Mouse (Mus musculus) natural killer cell, adult 2 months (primary cell): ENCODE measurements at regions not wholly inside any gene's neighbourhood (a gene's known extent, or its start where the extent isn't known, plus 50 kb on each side); places are given as distances from the start of the nearest gene placed in this dataset.

Source experiments
- DNase-seq, 2 experiments: peaks; one replicate each; pipeline ENCODE4 v3.0.0; 2022; ENCODE audit warnings: low spot score in 2 of 2

DNA sequence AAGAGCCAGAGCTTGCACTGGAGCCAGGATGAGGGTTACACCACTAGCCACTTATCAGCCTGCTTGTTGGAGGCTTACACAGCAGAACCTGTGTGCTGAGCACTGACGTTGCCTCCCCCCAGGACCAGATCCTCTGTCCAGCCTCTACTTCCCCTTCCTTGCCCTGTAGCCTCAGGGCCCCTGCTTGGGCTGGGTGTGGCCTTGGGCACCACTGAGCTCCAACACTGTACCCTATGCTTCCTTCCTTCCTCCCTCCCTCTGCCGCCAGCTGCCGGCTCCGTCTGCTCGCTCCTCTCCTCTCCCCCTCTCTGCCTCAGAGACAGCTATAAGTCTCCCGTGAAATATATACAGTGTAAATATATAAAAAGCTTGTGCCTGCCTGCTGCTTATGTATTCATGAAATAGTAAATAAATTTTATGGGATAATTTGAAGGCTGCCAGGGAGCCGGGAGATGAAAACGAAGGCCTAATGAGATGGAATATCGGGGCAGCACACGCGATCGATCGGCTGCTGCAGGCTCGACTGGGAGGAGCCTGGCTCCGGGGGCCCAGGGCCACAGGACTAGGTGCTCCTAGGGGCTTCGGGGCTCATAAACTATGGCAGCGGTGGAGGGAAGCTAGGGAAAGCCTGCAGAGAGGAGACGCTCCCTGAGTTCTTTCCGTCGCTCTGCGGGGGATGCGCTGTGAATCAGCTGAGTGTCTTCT is 135.6 kb downstream of the Rbm19 start:
- no peak for DNase-seq

DNA sequence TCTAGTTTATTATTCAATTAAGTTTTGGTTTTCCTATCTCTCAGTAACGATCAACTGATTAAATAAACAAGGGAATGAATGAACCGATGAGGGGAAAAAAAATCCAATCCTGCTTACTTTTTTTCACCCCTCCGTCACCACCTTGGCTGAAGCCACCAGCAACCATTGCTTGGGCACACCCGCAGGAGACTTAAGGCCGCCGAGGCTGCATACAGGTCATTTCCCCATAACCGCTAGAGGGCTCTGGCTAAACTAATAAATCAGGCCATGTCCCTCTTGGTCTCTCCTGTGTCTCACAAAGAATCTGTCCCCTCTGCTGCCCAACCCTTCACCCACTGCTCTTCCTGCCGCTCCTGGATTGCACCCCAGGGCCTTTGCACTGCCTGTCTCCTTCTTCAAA is 136.3 kb downstream of the Rbm19 start:
- no peak for DNase-seq

DNA sequence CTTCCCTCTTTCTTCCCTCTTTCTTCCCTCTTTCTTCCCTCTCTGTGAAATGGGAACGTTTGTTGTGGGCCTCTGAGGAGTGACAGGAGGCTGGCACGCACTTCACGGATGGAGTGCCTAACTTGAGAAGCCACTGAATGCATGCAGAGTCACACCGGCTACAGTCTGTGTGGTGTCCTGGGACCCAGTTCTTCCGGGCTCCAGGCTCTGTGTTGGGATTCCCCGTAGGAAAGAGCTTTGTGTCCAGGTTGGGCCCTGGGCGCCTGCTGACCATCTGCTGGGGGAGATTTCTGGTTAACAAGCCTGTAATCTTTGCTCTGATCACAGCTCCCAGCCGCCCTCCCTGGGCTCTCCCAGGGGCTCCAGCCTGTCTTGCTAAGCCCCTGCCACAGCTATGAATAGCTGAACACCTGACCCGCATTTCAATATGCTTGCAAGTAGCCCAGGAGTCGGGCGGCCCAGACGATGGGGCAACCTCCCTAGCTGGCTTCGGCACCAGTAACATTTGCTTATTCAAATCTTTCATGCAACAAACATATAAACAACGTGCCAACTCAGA is 146.5 kb downstream of the Rbm19 start:
- no peak for DNase-seq

DNA sequence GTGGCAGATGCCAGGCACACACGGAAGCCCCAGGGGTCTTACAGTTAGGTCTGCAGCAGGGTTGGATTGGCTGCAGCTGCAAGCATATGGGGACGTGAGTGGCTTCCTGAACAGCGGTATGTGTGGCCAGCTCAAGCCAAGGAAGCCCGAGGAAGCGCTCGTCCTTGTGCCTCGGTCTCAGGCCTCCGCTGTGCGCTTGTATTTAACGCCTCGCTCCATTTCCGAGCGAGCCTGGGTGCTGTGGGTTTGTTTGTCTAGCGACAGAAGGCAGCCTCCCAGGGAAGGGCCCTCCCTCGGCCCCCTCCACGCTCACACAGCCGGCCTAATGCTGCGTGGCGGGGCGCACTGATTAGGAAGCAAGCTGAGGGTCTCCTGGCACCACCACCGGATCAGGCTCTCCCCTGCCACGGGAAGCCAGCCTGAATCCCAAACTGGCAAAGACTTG is 153.2 kb downstream of the Rbm19 start:
- DNase-seq = no peak

DNA sequence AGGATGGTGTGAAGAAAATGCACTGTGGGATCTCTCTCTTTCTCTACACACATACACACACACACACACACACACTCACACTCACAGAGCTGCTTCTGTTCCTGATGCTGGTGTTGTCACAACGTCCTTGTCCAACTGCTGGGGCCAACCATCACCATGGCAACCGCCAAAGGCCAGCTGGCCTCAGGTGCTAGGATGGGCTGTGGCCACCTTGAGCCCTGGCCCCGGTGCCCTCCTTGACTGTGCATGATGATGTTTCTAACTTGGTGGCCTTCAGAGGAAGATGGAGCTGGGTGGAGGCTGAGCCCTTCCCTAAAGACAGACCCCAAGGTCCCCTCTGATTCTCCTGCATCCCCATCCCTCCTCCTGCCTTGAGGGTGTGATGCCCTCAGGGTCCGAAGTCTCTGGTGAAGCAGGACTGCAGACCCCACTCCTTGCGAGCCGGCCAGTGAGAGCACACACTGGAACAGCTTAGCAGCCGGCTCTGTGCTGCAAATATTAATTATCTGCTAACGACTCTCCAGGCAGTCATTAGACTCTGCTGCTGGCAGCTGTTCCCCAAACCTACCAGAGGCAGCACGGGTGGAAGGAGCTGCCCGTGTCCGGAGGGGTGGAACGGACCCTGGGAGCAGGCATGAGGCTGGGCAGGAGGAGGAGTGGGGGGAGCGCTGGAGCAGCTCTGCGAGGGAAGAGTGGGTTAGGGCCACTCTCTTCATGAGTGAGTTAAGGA is 154.8 kb downstream of the Rbm19 start:
- DNase-seq = no peak

DNA sequence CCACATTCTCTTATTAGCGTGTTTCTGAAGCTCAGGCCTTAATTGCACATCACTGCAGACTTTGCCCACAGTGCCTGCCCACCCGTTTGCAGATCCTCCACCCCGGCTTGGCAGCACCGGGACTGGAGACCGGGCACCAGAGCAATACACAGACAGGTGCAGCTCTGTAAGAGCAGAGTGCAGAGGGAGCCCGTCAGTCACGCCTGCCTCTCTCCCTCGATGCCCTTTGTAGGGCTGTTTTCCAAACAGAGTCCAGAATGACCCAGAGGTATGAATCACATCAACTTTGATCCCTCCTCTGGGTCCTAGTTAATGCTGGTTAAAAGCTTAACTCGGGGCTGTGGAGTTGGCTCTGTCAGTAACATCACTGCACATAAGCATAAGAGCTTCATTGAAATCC is 155.3 kb upstream of the Lhx5 start:
- no peak for DNase-seq

DNA sequence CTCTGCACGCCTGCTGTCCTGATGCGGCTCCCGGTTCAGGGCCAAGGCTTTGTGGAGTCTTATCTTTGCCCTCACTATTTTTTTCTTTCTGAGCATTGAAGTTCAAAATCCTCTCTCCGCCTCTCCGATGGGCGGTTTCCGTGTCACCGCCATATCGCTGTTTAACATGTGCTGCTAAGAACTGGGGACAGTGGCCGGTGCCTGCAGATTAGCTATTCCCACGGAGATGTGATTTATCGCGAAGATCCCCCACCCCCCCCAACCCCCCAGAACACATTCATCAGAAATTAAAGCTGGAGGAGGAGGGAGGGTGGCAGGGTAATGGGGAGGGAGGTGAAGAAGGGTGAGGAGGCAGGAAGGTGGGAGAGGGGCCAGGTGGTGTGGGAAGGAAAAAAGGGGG is 151.2 kb upstream of the Lhx5 start:
- DNase-seq = no peak

DNA sequence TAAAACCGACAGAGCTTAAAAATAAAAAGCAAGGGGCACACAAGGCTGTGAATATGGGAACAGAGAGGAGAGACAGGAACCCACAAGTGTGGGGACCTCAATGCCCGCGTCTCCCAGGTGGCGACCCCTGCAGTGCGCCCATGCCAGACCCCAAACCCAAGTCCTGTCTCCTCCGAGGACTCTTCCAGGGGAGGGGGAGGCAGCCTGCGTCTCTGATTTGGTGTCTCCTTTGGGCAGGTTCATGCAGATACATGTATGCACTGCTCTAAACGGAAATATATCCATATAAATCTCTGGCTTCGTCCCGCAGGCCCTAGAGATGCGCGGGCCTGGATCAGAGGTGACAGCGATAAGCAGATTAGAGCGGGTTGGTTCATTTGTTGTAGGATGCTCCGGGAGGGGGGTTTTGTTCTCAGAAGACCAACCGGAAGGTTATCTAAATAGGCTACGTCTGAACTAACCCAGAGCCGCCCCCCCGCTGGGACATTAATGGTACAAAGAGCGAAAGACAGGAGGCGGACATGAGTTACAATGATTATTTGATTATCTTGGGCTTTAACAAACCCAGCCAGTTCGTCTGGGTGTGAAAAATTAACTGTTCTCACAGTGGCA is 150.4 kb upstream of the Lhx5 start:
- no peak for DNase-seq

DNA sequence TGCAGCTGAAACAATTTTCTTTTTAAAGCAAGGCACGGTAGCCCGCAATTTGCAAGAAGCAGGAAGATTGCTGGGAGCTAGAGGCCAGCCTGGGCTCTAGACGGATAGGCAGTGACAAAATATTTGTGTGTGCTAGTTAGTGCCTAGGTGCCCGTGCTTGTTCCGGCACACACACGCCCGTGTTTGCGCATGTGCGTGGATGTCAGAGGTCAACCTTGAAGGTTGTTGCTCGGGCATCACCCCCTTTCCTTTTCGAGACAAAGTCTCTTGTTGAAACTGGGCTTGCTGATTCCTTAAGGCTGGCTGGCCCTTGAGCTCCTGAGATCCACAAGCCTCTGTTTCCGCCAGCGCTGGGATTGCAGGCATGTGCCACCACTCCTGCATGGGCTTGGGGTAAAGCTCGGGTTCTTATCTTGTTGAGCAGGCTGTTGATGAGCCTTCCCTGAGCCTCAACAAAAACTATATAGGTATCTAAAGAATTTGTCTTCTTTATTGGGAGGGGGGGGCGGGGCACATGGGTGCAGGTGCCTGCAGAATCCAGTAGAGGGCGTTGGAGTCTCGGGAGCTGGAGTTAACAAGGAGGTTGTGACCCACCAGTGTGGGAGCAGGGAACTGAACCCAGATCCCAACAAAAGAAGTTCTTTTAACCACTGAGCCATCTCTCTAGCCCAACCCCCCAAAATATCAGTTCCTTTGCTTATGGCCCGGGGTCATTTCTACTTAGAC is 149.5 kb upstream of the Lhx5 start:
- no peak for DNase-seq

DNA sequence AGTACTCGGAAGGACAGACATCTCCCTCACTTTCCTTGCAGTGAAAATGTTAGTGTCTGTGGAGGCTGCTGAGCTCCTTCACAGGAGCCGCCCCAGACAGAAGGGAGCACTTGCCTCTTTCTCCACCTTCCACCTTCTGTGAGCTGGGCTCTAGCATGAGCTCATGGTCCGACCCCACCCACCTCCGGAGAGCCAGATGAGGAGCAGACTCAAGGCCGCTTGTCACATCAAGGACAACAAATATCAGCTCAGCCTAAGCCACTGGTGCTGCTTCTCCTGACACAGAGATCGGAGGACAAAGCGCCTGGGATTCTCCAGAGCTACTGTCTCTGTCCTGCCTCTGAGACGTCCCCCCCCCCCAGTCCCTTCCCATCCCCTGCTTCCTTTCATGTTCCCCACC is 146.9 kb upstream of the Lhx5 start:
- no peak for DNase-seq

DNA sequence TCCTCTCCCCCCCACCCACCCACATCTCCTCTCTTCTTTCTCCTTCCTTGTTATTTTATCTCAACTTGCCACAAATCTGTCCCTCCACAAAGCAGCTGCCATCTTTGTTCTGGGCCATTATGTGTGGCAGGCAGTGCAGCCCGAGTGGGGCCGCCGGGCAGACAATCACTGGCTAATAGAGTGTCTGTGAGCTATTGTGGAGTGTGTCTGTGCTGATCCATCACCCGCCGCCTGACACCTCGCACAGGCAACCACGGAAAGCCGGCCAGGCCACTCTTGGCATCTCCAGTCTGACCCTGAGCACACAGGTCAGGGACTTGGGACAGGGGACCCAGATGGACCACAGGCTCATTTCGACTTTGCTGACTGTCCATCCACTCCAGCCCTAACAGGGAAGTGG is 146.5 kb upstream of the Lhx5 start:
- DNase-seq = no peak

DNA sequence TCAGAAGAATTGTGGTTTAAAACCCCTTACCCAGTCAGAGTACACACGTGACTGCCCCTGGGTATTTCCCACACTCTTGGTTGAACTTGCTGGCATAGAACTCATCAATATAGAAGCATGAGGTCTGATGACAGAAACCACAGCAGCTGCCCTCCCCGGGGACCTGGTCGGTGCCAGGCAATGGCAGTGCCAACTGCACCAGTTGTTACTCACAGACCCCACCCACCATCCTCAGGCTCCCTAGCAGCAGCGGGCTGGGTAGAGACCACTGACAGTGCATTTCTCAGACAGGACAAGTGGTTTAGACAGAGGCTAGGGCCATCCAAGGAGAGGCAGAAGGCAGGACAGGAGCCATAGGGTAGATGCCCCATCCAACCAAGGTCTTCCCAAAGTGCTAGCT is 144.7 kb upstream of the Lhx5 start:
- DNase-seq = no peak

DNA sequence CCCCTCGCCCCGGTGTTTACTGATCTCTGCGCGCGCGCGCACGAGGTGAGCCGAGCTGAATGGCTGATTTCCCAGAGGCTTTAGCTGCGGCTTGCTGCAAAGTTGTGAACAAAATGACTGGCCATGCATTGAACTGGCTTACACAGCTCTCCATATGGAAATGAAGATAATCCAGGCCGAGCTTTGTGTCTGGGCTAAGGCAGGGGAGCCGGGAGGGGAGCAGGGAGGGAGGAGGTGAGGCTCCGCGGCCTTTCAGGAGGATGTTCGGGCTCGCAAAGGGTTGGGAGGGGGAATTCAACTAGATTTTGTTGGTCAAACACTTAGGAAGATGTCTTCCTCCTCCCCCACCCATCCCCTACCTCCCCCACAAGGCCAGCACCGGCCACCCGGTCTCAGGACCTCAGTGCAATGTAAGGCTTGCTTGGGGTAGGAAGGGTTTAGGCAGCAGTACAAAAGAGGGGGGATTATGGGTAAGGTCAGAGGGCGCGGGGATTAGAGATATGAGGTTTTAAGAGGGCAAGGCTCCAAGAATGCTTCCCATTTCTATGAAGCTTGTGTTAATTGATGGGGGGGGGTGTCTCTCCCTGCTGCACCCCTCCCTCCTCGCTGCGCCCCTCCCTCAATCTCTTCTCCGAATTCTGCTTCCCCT is 143.3 kb upstream of the Lhx5 start:
- DNase-seq = no peak

DNA sequence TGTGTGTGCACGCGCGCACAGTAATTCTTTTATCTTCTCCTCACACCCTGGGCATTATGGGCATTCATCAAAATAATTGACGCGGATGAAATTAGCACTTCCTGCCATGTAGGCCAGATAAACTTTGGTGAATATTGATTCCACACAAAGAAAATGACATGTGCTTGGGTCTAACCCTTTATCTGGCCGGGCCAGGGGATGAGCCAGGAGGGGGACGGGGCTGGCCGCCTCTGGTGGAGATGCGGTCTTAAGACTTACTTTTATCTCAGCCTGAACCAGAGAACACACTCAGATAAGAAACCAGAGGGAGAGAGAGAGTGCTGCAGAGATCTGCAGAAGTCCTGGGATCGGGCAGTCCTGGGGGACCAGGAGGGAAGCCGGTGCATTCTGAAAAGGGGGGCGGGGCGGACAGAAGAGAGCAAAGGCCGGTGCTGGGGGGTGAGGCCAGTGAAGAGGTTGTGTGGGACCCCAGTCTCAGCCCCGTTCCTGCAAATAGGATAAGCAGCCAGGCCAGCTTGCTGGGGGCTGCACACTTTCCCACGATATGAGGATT is 136.9 kb upstream of the Lhx5 start:
- DNase-seq = no peak

DNA sequence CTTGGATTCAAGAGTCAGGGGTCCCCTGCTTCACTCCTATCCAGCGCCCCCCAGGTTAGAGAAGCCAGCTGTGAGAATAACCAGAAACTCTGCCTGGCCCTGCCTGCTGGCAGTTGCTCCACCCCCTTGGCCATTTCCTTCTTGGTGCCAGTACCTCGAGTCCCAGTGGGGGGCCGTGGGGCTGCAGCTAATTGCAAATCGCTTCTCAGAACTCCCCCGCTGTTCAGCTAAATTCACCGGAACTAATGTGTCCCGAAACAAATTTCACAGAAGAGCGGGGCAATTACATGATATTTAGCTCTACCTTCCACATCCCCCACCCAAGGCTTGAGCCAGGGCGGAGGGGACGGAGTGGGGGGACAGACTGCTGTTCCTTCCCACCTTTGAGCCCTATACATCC is 134.3 kb upstream of the Lhx5 start:
- DNase-seq = no peak

DNA sequence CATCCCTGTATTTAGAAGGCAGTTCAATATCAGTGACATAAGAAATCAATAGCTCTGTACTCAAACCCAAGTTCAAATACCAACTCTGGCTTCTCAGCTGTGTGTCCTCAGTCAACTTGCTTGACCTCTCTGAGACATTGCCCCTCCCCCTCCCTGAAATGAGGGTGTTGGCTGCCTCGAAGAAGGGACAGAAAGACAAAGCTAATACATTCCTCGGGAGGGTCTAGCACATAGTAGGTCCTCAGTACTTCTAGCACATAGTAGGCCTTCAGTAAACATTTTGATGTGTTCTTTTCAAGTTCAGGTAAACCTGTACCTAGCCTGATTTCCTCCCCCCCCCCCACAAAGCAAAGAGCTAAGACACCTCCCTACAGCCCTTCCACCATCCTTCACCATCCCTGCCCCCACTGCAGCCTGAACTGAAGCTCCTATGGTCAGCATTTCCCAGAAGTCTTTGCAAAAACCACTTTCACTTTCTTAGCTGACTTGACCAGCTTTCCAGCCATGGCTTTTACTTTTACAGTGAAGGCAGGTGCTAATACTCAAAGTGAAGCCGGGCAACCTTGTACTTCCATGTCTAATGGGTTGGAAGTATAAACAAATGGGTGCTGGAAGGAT is 133.7 kb upstream of the Lhx5 start:
- no peak for DNase-seq

DNA sequence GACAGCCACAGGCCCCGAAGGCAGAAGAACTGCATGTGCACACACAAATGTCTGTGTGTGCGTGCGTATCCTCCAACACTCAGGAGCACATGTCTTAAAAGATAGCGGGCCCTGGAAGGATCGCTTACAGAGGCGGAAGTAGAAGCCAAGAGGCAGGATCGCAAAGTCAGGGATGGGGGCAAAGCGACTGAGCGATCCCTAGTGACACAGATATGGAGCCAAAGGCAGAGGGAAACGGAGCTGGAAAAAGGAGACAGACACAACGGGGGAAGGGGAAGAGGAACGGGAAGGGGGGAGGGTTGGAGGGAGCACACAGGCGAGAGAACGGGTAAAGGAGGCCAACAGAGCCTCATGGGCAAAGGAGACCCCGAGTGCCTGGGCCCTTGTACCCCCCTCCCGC is 129.8 kb upstream of the Lhx5 start:
- DNase-seq = no peak

DNA sequence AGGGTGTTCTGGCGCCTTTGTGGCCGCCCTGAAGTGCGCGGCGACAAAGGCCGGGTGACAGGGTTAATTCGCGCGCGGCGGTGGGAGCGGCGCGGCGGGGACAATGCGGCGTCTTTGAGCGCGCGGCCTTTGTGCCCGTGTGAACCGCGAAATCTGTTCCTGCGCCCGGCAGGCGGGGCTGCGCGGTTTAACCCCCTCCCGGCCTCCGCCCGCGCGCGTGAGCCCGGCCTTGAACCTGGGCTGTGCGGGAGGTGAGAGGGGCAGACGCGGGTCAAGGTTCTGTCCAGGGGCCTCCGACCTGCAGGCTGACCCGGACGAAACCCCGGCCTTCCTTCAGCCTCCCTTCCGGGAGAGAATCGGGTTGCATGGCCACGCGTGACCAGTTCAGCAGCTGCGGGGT is 129.2 kb upstream of the Lhx5 start:
- DNase-seq = no peak

DNA sequence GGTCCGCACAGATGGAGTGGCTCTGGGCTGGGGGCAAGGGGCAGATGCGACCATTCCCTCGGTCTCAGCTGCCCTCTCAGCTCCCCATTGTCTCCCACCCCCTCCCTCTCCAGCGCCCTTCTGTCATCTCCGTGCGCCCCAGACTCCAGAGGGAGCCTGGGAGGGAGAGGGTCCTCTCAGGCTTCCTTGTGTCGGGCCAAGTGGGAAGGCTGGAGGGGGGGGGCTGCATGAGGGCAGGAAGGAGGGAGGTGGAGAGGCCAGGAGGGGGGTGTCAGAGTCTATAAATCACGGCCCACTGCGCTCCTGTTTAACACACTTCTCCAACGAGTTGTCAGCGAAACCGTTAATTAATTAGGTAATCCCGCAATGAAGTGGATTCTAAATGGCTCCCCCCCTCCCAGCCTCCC is 127.2 kb upstream of the Lhx5 start:
- DNase-seq = no peak

DNA sequence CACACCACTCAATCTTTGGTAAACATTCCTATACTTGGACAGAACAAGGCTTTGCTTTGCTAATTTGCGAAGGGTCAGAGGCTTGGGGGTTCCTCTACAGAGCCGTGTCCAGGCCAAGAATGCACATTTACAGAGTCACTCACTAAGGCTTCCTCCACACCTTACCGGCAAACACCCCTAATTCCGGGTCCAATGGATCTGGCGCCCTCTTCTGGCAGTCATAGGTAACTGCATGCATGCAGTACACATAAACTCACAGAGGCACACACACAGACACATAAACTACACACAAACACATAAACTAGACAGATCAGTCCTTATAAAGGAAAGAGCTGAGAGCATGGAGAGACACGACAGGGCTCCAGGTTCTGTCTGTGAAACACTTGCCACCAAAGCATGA is 119.2 kb upstream of the Lhx5 start:
- no peak for DNase-seq

DNA sequence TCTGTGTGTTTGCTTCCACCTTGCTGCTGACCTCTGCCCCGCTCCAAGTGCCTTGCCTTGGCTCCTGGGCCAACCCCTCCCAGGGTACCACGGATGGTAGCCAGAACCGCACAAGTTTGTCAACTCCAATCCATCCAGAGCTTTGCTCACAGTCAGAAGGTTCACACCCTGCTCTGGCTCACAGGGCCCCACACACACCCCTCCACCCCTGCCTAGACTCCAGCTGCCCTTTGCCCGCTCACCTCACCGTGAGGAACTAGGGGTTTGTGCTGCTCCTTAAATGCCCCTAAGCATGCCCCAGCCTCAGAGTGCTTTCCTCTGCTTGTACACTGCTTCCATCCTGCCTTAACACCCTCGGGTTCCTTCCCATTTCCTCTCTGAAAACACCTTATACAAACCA is 117.5 kb upstream of the Lhx5 start:
- DNase-seq = no peak
